Mouse (Mus musculus) layer of hippocampus, adult 9-11 months (tissue): ENCODE data around the gene Plekhg2.

Experiments used
- DNase-seq: peaks from one replicate; pipeline ENCODE4 v3.0.0; 2022

Gene Plekhg2

GRCm38 (mm10) chr7:28382347-28382951 lies 10.1 kb upstream of the Plekhg2 start:
- no peak for DNase-seq

- DNase-seq = peak; percentile 75
These were observed 9.5 kb upstream of the Plekhg2 start for GRCm38 (mm10) chr7:28381938-28382337.

- DNase-seq = no peak
These were observed 8.8 kb upstream of the Plekhg2 start for GRCm38 (mm10) chr7:28381017-28381790.

- no peak for DNase-seq
These were observed 8.0 kb upstream of the Plekhg2 start, which contains the start of gene Zfp36 for GRCm38 (mm10) chr7:28380237-28381016. Gene Zfp36 (minus strand): TSS chr7:28380253.

- DNase-seq = peak; percentile 92
These were observed 6.6 kb upstream of the Plekhg2 start for GRCm38 (mm10) chr7:28378769-28379651.

- no peak for DNase-seq
These were observed 5.8 kb upstream of the Plekhg2 start for GRCm38 (mm10) chr7:28378066-28378690.

- no peak for DNase-seq
These were observed 5.0 kb upstream of the Plekhg2 start for GRCm38 (mm10) chr7:28377190-28378065.

- no peak for DNase-seq
These were observed 3.8 kb upstream of the Plekhg2 start for GRCm38 (mm10) chr7:28376011-28376771.

GRCm38 (mm10) chr7:28375176-28375921 lies 3.0 kb upstream of the Plekhg2 start:
- DNase-seq = peak; percentile 88

- no peak for DNase-seq
These were observed 2.2 kb upstream of the Plekhg2 start for GRCm38 (mm10) chr7:28374647-28375046.

GRCm38 (mm10) chr7:28373891-28374495 lies 1.6 kb upstream of the Plekhg2 start:
- DNase-seq = no peak

- DNase-seq = peak; percentile 85
These were observed 757 bp upstream of the Plekhg2 start for GRCm38 (mm10) chr7:28373131-28373581.

- DNase-seq = no peak
These were observed 847 bp downstream of the Plekhg2 start for GRCm38 (mm10) chr7:28371514-28371989.

- DNase-seq = no peak
These were observed 1.4 kb downstream of the Plekhg2 start for GRCm38 (mm10) chr7:28370977-28371513.

GRCm38 (mm10) chr7:28370051-28370450 lies 2.3 kb downstream of the Plekhg2 start:
- no peak for DNase-seq

- no peak for DNase-seq
These were observed 4.0 kb downstream of the Plekhg2 start for GRCm38 (mm10) chr7:28368276-28368920.

- no peak for DNase-seq
These were observed 4.6 kb downstream of the Plekhg2 start for GRCm38 (mm10) chr7:28367663-28368275.
